Mouse (Mus musculus): Measurements from ENCODE around the gene Tacc3.

GRCm38 (mm10) chr5:33705612-33706349, 47.9 kb downstream of the Tacc3 start:
- no peak for TF ChIP-seq CTCF (IDR thresholded peaks at IDR 0.05; ENCODE audit: low read depth)
- TF ChIP-seq EP300 (IDR thresholded peaks at IDR 0.05; ENCODE audit: low read depth): no peak

All from liver, embryonic 14.5 days (tissue).